Mouse (Mus musculus): Measurements from ENCODE around the gene Mdm1. TPM values are rescaled to one million over a fixed set of nuclear protein-coding genes. Genes with fewer than 3 reads are reported as not detected.
"Not testable (repeated sequence)": the region's sequence is repeated elsewhere in the genome, so short reads cannot be mapped to it uniquely, and the experiment has no call there.

Gene Mdm1
- total and polyA plus RNA-seq, 2 experiments = 0.35 to 1.1 TPM

GRCm38 (mm10) chr10:118161131-118161530 is 19.5 kb downstream of the Mdm1 start:
- no peaks in the 10 kb centered on the region for H3K4me1 ChIP-seq (ENCODE audit: control insufficient read depth, insufficient read depth, low read length)
- no peak overlapping the region for H3K9ac ChIP-seq (ENCODE audit: low read depth, low read length)
- WGBS = 95% methylated on average over 2 of the region's 2 CpGs
- TF ChIP-seq CTCF (IDR thresholded peaks at IDR 0.05; ENCODE audit: low read depth, low read length) (no peak), POLR2A (IDR thresholded peaks at IDR 0.05; ENCODE audit: extremely low read depth, insufficient read depth, low read length) (no peak)
- H3K27me3 ChIP-seq (ENCODE audit: control insufficient read depth, insufficient read depth, low read length) = no peaks in the 10 kb centered on the region
- H3K36me3 ChIP-seq (ENCODE audit: control insufficient read depth, insufficient read depth, low read length) = no peaks in the 10 kb centered on the region
- no peak overlapping the region for H3K27ac ChIP-seq (replicated peaks; ENCODE audit: insufficient read depth, low read depth, low read length)
- no peak for DNase-seq (ENCODE audit: extremely low read depth, low read depth, low spot score)
- no peak overlapping the region for H3K4me3 ChIP-seq (ENCODE audit: insufficient read depth, low read depth, low read length)
- no peaks in the 10 kb centered on the region for H3K79me2 ChIP-seq (ENCODE audit: control insufficient read depth, insufficient read depth, low read length)

- H3K4me3 ChIP-seq (ENCODE audit: insufficient read depth, low read depth, low read length) = no peak overlapping the region
- DNase-seq (ENCODE audit: extremely low read depth, low read depth, low spot score) = no peak
- no peak overlapping the region for H3K9ac ChIP-seq (ENCODE audit: low read depth, low read length)
- no peak overlapping the region for H3K27ac ChIP-seq (replicated peaks; ENCODE audit: insufficient read depth, low read depth, low read length)
- no peaks in the 10 kb centered on the region for H3K4me1 ChIP-seq (ENCODE audit: control insufficient read depth, insufficient read depth, low read length)
- no peaks in the 10 kb centered on the region for H3K79me2 ChIP-seq (ENCODE audit: control insufficient read depth, insufficient read depth, low read length)
- WGBS = 72% methylated on average over 12 of the region's 12 CpGs
- no peaks in the 10 kb centered on the region for H3K27me3 ChIP-seq (ENCODE audit: control insufficient read depth, insufficient read depth, low read length)
- H3K36me3 ChIP-seq (ENCODE audit: control insufficient read depth, insufficient read depth, low read length) = no peaks in the 10 kb centered on the region
- no peak for TF ChIP-seq CTCF (IDR thresholded peaks at IDR 0.05; ENCODE audit: low read depth, low read length)
- no peak for TF ChIP-seq POLR2A (IDR thresholded peaks at IDR 0.05; ENCODE audit: extremely low read depth, insufficient read depth, low read length)
These were observed 27.6 kb downstream of the Mdm1 start for GRCm38 (mm10) chr10:118169212-118169611.

DNA sequence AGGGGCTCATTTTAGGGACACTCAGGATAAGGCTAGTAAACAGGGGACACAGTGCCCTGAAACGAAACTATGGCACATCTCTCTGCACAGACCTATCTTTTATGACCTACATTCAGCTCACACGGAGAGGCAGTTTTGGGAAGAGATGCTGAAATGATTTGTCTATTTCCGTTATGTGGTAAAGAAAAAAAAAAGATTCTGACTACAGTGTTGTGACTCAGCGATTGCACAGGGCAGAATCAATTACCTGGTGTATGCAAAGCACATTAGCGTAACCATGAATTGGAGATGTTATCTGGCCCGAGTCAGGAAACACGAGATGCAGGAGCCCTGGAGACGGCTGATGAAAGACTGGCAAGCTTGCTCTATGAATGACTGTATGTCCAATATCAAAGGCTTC is 30.8 kb downstream of the Mdm1 start:
- Histone ChIP-seq H3K79me2 (ENCODE audit: control insufficient read depth, insufficient read depth, low read length) (no peaks in the 10 kb centered on the region), H3K27ac (replicated peaks; ENCODE audit: insufficient read depth, low read depth, low read length) (no peak overlapping the region), H3K4me3 (ENCODE audit: insufficient read depth, low read depth, low read length) (no peak overlapping the region), H3K36me3 (ENCODE audit: control insufficient read depth, insufficient read depth, low read length) (no peaks in the 10 kb centered on the region), H3K4me1 (ENCODE audit: control insufficient read depth, insufficient read depth, low read length) (no peaks in the 10 kb centered on the region), H3K9ac (ENCODE audit: low read depth, low read length) (no peak overlapping the region), H3K27me3 (ENCODE audit: control insufficient read depth, insufficient read depth, low read length) (no peaks in the 10 kb centered on the region)
- no peak for DNase-seq (ENCODE audit: extremely low read depth, low read depth, low spot score)
- TF ChIP-seq POLR2A (IDR thresholded peaks at IDR 0.05; ENCODE audit: extremely low read depth, insufficient read depth, low read length) = no peak
- no peak for TF ChIP-seq CTCF (IDR thresholded peaks at IDR 0.05; ENCODE audit: low read depth, low read length)
- 75% methylated on average over 8 of the region's 8 CpGs for WGBS

- WGBS = 93% methylated on average over 3 of the region's 3 CpGs
- no peak for DNase-seq (ENCODE audit: extremely low read depth, low read depth, low spot score)
- Histone ChIP-seq H3K9ac (ENCODE audit: low read depth, low read length) (no peak overlapping the region), H3K79me2 (ENCODE audit: control insufficient read depth, insufficient read depth, low read length) (no peaks in the 10 kb centered on the region), H3K27me3 (ENCODE audit: control insufficient read depth, insufficient read depth, low read length) (no peaks in the 10 kb centered on the region), H3K4me1 (ENCODE audit: control insufficient read depth, insufficient read depth, low read length) (no peaks in the 10 kb centered on the region), H3K36me3 (ENCODE audit: control insufficient read depth, insufficient read depth, low read length) (no peaks in the 10 kb centered on the region), H3K4me3 (ENCODE audit: insufficient read depth, low read depth, low read length) (no peak overlapping the region), H3K27ac (replicated peaks; ENCODE audit: insufficient read depth, low read depth, low read length) (no peak overlapping the region)
- TF ChIP-seq CTCF (IDR thresholded peaks at IDR 0.05; ENCODE audit: low read depth, low read length) (no peak), POLR2A (IDR thresholded peaks at IDR 0.05; ENCODE audit: extremely low read depth, insufficient read depth, low read length) (no peak)
These were observed 31.3 kb downstream of the Mdm1 start for GRCm38 (mm10) chr10:118172876-118173275.

- 79% methylated on average over 4 of the region's 4 CpGs for WGBS
- not testable (repeated sequence) for H3K9ac ChIP-seq (ENCODE audit: low read depth, low read length); H3K4me1 ChIP-seq (ENCODE audit: control insufficient read depth, insufficient read depth, low read length); H3K4me3 ChIP-seq (ENCODE audit: insufficient read depth, low read depth, low read length); H3K36me3 ChIP-seq (ENCODE audit: control insufficient read depth, insufficient read depth, low read length); H3K79me2 ChIP-seq (ENCODE audit: control insufficient read depth, insufficient read depth, low read length); DNase-seq (ENCODE audit: extremely low read depth, low read depth, low spot score); H3K27ac ChIP-seq (replicated peaks; ENCODE audit: insufficient read depth, low read depth, low read length); H3K27me3 ChIP-seq (ENCODE audit: control insufficient read depth, insufficient read depth, low read length)
These were observed 33.9 kb downstream of the Mdm1 start for GRCm38 (mm10) chr10:118175542-118175941.

GRCm38 (mm10) chr10:118178735-118179151 is 37.1 kb downstream of the Mdm1 start:
- no peaks in the 10 kb centered on the region for H3K79me2 ChIP-seq (ENCODE audit: control insufficient read depth, insufficient read depth, low read length)
- H3K9ac ChIP-seq (ENCODE audit: low read depth, low read length) = no peak overlapping the region
- H3K4me1 ChIP-seq (ENCODE audit: control insufficient read depth, insufficient read depth, low read length) = no peaks in the 10 kb centered on the region
- no peaks in the 10 kb centered on the region for H3K27me3 ChIP-seq (ENCODE audit: control insufficient read depth, insufficient read depth, low read length)
- H3K4me3 ChIP-seq (ENCODE audit: insufficient read depth, low read depth, low read length) = no peak overlapping the region
- TF ChIP-seq POLR2A (IDR thresholded peaks at IDR 0.05; ENCODE audit: extremely low read depth, insufficient read depth, low read length) = no peak
- TF ChIP-seq CTCF (IDR thresholded peaks at IDR 0.05; ENCODE audit: low read depth, low read length) = no peak
- no peak for DNase-seq (ENCODE audit: extremely low read depth, low read depth, low spot score)
- H3K27ac ChIP-seq (replicated peaks; ENCODE audit: insufficient read depth, low read depth, low read length) = no peak overlapping the region
- no peaks in the 10 kb centered on the region for H3K36me3 ChIP-seq (ENCODE audit: control insufficient read depth, insufficient read depth, low read length)
- 66% methylated on average over 10 of the region's 10 CpGs for WGBS
